Mouse (Mus musculus) ES-E14 (cell line): Measurements from ENCODE around the gene Hsf2bp. TPM values are rescaled to one million over a fixed set of nuclear protein-coding genes. Genes with fewer than 3 reads are reported as not detected.

Source experiments
- DNase-seq: peaks from one replicate; pipeline ENCODE4 v3.0.0-alpha.2; 2013; ENCODE audit warnings: low read depth, low spot score
- H3K27ac ChIP-seq: 2 replicates; pipeline ENCODE4 v1.5.1; 2012; ENCODE audit warnings: low read depth, mild to moderate bottlenecking, low read length, moderate library complexity, mixed read lengths; ENCODE audit not compliant: poor library complexity, insufficient read depth, severe bottlenecking
- H3K36me3 ChIP-seq: 2 replicates; pipeline ENCODE4 v1.6.1; 2012; ENCODE audit warnings: mild to moderate bottlenecking, low read length, moderate library complexity, mixed read lengths; ENCODE audit not compliant: control insufficient read depth, poor library complexity, insufficient read depth, severe bottlenecking
- H3K4me1 ChIP-seq, 2 experiments: fragments of 150-350 bp in 1 of 2; sonication (generic) in 1 of 2; 2 replicates each; pipeline ENCODE4 v1.6.1; 2012; ENCODE audit warnings: low read length in 2 of 2, mild to moderate bottlenecking in 1 of 2, mixed read lengths in 1 of 2; ENCODE audit not compliant: control insufficient read depth in 2 of 2, insufficient read depth in 2 of 2, poor library complexity in 1 of 2
- H3K4me3 ChIP-seq, 2 experiments: fragments of 150-350 bp in 1 of 2; sonication (generic) in 1 of 2; 2 replicates each; pipeline ENCODE4 v1.5.1; 2012; ENCODE audit warnings: low read length in 2 of 2, low read depth in 1 of 2, mild to moderate bottlenecking in 1 of 2, mixed read lengths in 1 of 2; ENCODE audit not compliant: insufficient read depth in 1 of 2, poor library complexity in 1 of 2, severe bottlenecking in 1 of 2
- H3K9ac ChIP-seq: 2 replicates; pipeline ENCODE4 v1.6.1; 2012; ENCODE audit warnings: low read depth, mild to moderate bottlenecking, low read length, mixed read lengths; ENCODE audit not compliant: poor library complexity, insufficient read depth, severe bottlenecking
- H3K9me3 ChIP-seq: fragments of 150-350 bp; sonication (generic); 2 replicates; pipeline ENCODE4 v1.6.1; 2012; ENCODE audit warnings: low read depth, mild to moderate bottlenecking, low read length; ENCODE audit not compliant: control insufficient read depth, insufficient read depth
- CHD2 ChIP-seq: IDR thresholded peaks from 2 replicates; pipeline ENCODE4 v1.6.1; 2014; ENCODE audit warnings: mild to moderate bottlenecking, low read depth, low read length, inconsistent platforms
- HCFC1 ChIP-seq: IDR thresholded peaks from 2 replicates; pipeline ENCODE4 v1.6.1; 2012; ENCODE audit warnings: low read length, inconsistent platforms, borderline replicate concordance; ENCODE audit not compliant: insufficient read depth
- MAFK ChIP-seq: IDR thresholded peaks from 2 replicates; pipeline ENCODE4 v1.6.1; 2014; ENCODE audit warnings: mild to moderate bottlenecking, low read depth, low read length, inconsistent platforms; ENCODE audit not compliant: insufficient read depth
- ZC3H11A ChIP-seq: IDR thresholded peaks from 2 replicates; pipeline ENCODE4 v1.6.1; 2012; ENCODE audit warnings: low read depth, mild to moderate bottlenecking, inconsistent platforms, low read length, borderline replicate concordance
- ZNF384 ChIP-seq: IDR thresholded peaks from 2 replicates; pipeline ENCODE4 v1.6.1; 2012; ENCODE audit warnings: low read depth, low read length, inconsistent platforms
- in situ Hi-C, 2 experiments: fragments of 600-800 bp; cut with MboI; formaldehyde crosslinking; loops; one replicate each; pipeline ENCODE4 v1.15.1; 2025; ENCODE audit warnings: low sequenced_read_pairs in 2 of 2, inconsistent platforms in 1 of 2; ENCODE audit not compliant: unreplicated experiment in 2 of 2
- total RNA-seq: library from RNA; depleted of rRNA; stranded (reverse); fragments of 300-350 nt; gene quantifications from 2 replicates; pipeline ENCODE4 v1.2.3, GENCODE M21; 2012

The Hsf2bp gene
- total RNA-seq, 1 experiment: 44.7 TPM

DNA sequence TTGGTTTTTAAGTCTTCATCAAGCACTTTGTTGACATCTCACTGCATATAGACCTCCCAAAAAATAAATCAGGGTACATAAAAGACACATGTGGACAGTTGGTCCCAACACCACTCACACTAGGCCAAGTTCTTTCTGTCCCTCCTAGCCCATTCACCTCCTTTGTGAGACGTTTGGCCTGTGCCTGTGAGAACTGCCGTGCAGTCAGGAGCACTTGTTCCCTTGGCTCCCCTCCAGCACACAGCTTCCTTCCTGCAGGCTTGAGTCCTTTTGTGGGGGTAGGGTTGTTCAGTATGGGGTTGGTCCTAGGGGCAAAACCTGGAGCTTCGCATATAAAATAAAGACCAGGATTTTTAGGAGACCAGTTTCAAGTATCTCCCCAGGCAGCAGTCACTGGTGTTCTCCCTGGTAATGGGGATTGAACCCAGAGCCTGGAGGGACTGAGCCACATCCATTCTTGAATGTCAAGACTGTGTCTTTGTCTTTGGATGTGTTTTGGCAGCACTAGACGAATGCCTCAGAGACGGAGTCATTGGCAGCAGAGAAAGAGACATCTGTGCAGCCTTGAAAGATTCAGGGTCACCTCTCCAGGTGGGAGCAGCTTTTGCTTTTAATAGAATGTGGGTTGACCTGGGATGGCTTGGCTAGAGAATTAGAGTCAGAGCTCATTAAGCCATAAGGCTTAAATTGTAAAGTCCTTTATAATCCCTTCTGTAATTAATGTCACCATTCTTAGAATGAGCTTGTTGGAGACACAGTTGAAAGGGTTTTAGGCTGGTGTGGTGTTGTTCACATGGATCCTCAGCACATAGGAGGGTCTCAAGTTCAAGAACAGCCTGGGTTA, 16.3 kb upstream of the Hsf2bp start:
- H3K4me3 ChIP-seq: no peak overlapping the region
- no peaks in the 10 kb centered on the region for H3K9me3 ChIP-seq
- H3K9ac ChIP-seq: no peak overlapping the region
- no peak overlapping the region for H3K27ac ChIP-seq
- in situ Hi-C loops: no loop called here
- DNase-seq: no peak
- no peak for TF ChIP-seq ZNF384
- TF ChIP-seq MAFK: no peak
- TF ChIP-seq CHD2: no peak
- no peak for TF ChIP-seq ZC3H11A
- no peak for TF ChIP-seq HCFC1
- no peaks in the 10 kb centered on the region for H3K4me1 ChIP-seq
- peaks cover 86% of the 10 kb centered on the region for H3K36me3 ChIP-seq

DNA sequence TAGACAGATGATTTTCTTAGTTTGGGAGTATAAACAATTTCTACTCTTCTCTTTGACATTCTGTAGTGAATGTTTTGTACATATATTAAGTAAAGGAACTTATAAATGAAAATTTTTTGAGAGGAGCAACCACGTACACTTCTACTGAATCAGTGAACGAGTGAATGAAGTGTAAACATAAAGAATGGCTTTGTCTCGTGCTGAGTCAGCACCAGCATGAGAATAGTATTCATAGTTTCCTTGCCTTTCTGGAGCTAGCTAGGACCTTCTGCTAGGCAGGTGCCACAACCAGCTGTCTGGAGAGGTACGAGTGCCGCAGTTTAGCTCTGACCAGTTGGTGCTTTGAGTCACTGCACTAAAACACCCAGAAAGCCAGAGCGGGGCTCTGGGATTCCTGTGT, 14.5 kb upstream of the Hsf2bp start:
- TF ChIP-seq HCFC1 (no peak), MAFK (peak; percentile 56; the same call in 1 of the 2 replicates)
- H3K36me3 ChIP-seq: peaks cover 82% of the 10 kb centered on the region
- no peak overlapping the region for H3K9ac ChIP-seq
- no peaks in the 10 kb centered on the region for H3K4me1 ChIP-seq
- H3K4me3 ChIP-seq: no peak overlapping the region
- in situ Hi-C loops: no loop called here
- no peak overlapping the region for H3K27ac ChIP-seq
- H3K9me3 ChIP-seq: no peaks in the 10 kb centered on the region
- DNase-seq: no peak

DNA sequence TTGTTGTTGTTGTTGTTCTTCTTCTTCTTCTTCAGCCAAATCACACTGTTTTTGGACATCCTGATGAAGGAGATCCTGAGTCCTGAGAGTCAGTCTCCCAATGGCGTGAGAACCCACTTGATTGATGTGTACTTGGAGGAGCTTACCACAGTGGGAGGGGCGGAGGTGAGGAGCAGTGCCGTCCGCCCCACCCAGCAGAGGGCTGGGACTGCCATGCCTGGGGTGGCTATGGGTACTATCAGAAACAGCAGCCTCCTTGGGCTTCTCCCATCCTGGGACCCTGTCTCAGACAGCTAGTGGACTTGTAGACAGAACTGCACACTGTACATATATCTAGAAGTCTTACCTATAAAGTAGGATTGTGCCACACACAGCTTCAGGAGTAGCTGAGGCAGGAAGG, 13.8 kb upstream of the Hsf2bp start:
- no peaks in the 10 kb centered on the region for H3K4me1 ChIP-seq
- no peak for TF ChIP-seq MAFK
- no peak for TF ChIP-seq ZC3H11A
- TF ChIP-seq HCFC1: no peak
- TF ChIP-seq CHD2: no peak
- TF ChIP-seq ZNF384: no peak
- H3K4me3 ChIP-seq: no peak overlapping the region
- H3K27ac ChIP-seq: no peak overlapping the region
- no peak for DNase-seq
- no peak overlapping the region for H3K9ac ChIP-seq
- in situ Hi-C loops: no loop called here
- peaks cover 75% of the 10 kb centered on the region for H3K36me3 ChIP-seq
- H3K9me3 ChIP-seq: no peaks in the 10 kb centered on the region

DNA sequence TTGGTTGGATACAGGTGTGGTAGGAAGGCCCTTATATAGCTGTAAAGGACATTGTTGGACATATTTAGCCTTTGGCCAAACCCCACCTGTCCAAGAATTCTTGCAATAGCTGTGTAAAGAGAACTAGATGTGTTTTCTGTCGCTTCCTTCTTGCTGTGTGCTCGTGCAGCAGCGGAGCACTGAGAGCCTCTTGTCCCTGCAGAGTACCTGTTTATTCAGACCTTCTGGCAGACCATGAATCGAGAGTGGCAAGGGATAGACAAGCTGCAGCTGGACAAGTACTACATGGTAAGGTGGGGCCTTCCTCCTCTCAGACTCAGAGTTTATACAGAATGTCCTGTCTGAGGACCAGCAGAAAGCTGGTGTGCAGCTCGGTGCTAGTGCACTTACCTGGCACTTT, 12.2 kb upstream of the Hsf2bp start:
- Histone ChIP-seq H3K36me3 (peaks cover 69% of the 10 kb centered on the region), H3K4me3 (no peak overlapping the region), H3K9ac (no peak overlapping the region), H3K4me1 (peaks cover 0 to 2% of the 10 kb centered on the region in 2 experiments; a peak in 1 of 4 replicates), H3K9me3 (no peaks in the 10 kb centered on the region), H3K27ac (no peak overlapping the region)
- TF ChIP-seq MAFK: no peak
- TF ChIP-seq ZC3H11A: no peak
- TF ChIP-seq HCFC1: no peak
- TF ChIP-seq CHD2: no peak
- TF ChIP-seq ZNF384: no peak
- no peak for DNase-seq
- in situ Hi-C loops: no loop called here

DNA sequence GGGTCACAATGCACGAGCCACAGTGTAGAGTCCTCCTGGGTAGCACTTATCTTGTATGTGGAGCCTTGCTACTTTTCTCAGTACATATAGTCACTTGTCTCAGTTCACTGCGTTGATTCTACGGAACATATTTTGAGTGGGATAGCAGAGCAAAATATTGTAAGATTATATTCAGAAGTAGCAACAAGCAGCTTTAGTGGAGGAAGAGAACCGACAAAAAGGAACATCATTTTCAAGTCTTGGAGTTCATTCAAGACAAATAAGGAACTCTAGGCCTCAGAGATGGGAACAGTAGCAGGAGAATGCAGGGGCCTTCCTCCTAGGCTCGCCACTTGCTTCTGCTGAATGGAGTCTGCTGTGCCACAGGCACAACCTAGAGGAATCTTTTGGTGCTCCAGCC, 10.4 kb upstream of the Hsf2bp start:
- Histone ChIP-seq H3K9ac (no peak overlapping the region), H3K36me3 (peaks cover 59% of the 10 kb centered on the region), H3K4me3 (no peak overlapping the region), H3K4me1 (peaks cover 3 to 9% of the 10 kb centered on the region in 2 experiments; a peak in 2 of 4 replicates), H3K27ac (no peak overlapping the region), H3K9me3 (no peaks in the 10 kb centered on the region)
- no peak for DNase-seq
- in situ Hi-C loops: no loop called here
- TF ChIP-seq CHD2 (no peak), ZNF384 (no peak), MAFK (no peak), HCFC1 (no peak), ZC3H11A (no peak)
